Mouse (Mus musculus) adipose tissue, adult 10 weeks (tissue): ENCODE measurements around the gene Vmn1r130. TPM values are rescaled to one million over a fixed set of nuclear protein-coding genes. Genes with fewer than 3 reads are reported as not detected.

ENCODE experiments used
- polyA plus RNA-seq: library from polyadenylated mRNA; stranded (reverse); fragments of 350-450 nt; fragmentation: Illumina TruSeq; extraction: RNeasy Lipid Tissue Mini Kit (QIAGEN cat#74804); gene quantifications from one replicate; pipeline ENCODE4 v1.2.3, GENCODE M21; 2014; ENCODE audit warnings: low read depth, low replicate concordance

Vmn1r130 gene
- polyA plus RNA-seq = not detected

DNA sequence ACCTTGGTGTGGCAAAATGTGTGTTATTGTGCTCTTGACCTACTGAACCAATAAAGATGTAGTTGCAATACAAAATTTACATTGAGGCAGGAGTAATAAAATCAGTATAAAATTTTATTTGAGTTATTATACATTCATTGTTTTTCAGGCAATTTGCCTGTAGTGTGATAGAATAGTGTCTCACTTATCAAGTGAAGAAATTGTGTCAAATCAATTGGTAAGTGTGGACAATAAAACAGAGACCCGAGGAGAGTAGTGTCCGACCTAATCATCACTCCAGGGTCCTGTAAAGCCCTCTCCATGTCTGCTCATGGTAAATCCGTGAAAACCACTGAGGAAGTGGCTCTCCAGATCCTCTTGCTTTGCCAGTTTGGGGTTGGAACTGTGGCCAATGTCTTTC lies at the start of gene Vmn1r130:
Gene Vmn1r130 (plus strand): TSS at position 301 of the 400 bp plus-strand sequence.

DNA sequence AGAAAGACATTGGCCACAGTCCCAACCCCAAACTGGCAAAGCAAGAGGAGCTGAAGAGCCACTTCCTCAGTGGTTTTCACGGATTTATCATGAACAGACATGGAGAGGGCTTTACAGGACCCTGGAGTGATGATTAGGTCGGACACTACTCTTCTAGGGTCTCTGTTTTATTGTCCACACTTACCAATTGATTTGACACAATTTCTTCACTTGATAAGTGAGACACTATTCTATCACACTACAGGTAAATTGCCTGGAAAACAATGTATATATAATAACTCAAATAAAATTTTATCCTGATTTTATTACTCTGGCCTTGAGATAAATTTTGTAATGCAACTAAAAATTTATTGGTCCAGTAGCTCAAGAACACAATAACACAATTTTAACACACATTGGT lies 34.4 kb downstream of the Vmn1r130 start, which contains the start of gene Vmn1r131:
Gene Vmn1r131 (minus strand): TSS at position 101 of the 400 bp plus-strand sequence.

Other genes with a start within 250 kb of the Vmn1r130 start
- not detected for gene Vmn1r125, start 239.6 kb upstream of the Vmn1r130 start, polyA plus RNA-seq
- not detected for gene Vmn1r126, start 210.3 kb upstream of the Vmn1r130 start, polyA plus RNA-seq
- not detected for gene Vmn1r127, start 191.9 kb upstream of the Vmn1r130 start, polyA plus RNA-seq
- gene Vmn1r128, start 162.4 kb upstream of the Vmn1r130 start, polyA plus RNA-seq = not detected
- gene Vmn1r129, start 150.5 kb upstream of the Vmn1r130 start, polyA plus RNA-seq = not detected
- gene Gm6882, start 79.0 kb upstream of the Vmn1r130 start, polyA plus RNA-seq = not detected
- not detected for gene Vmn1r131, start 34.3 kb downstream of the Vmn1r130 start, polyA plus RNA-seq
- gene Vmn1r132, start 102.3 kb downstream of the Vmn1r130 start, polyA plus RNA-seq = not detected
- not detected for gene Gm4175, start 249.7 kb downstream of the Vmn1r130 start, polyA plus RNA-seq